Mouse (Mus musculus) brain, embryonic 14.5 days (tissue): ENCODE results near the gene Vegfa.

Experiments used
- CTCF ChIP-seq: fragments of 200-500 bp; IDR thresholded peaks from 2 replicates; pipeline ENCODE4 v1.5.1; 2012; ENCODE audit warnings: inconsistent platforms, mild to moderate bottlenecking, moderate library complexity, borderline replicate concordance; ENCODE audit not compliant: insufficient read depth, insufficient read length; ENCODE audit errors: extremely low read depth
- POLR2A ChIP-seq: fragments of 200-500 bp; IDR thresholded peaks from 2 replicates; pipeline ENCODE4 v1.6.1; 2012; ENCODE audit warnings: mild to moderate bottlenecking, inconsistent platforms, borderline replicate concordance; ENCODE audit not compliant: poor library complexity, insufficient read depth, insufficient read length, severe bottlenecking; ENCODE audit errors: extremely low read depth

DNA sequence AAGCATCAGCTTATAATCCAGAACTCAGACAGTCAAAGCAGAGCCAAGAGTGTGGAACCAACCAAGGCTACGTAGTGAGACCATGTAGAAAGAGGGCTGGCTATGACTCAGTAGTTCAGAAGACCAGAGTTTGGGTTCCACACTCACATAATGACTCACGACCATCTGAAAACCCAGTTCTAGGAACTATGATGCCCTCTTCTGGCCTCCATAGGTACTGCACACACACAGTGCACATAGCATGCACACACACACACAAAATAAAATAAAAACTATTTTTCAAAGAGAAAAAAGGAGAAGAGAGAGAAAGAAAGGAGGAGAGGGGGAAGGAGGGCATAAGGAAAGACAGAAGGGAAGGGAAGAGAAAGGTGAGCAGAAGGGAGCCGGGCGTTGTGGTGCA lies 16.0 kb upstream of the Vegfa start:
- TF ChIP-seq POLR2A, result no peak
- peak; percentile 5; the same call in 1 of the 2 replicates for TF ChIP-seq CTCF
